Mouse (Mus musculus) induced T-regulatory cell, adult 2 months (primary cell): ENCODE measurements around the gene Apold1.

Source experiments
- DNase-seq: peaks from one replicate; pipeline ENCODE4 v3.0.0-alpha.2; 2012; ENCODE audit warnings: low read depth

The Apold1 gene

DNA sequence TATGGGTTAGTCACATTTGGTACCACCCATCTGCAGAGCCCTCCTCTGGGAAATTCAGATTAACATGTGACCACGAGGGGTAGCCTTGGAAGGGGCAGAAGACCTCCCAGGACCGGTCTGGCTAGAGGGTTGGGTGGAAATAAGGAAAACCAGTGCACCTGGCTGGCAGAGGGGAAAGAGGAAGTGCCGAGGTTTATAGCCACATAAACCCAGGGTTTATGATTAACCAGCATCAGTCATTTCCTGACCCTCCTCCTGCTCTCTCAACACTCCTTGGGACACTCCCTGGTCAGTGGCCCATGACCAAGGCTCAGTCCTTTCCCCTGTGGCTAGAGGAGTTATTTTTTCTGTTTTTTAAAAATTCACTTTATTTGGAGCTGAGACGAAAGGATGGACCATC is 47.7 kb downstream of the Apold1 start:
- DNase-seq: no peak
